Mouse (Mus musculus) limb, embryonic 12.5 days (tissue): ENCODE data around the gene Tes3-ps. TPM values are rescaled to one million over a fixed set of nuclear protein-coding genes. Genes with fewer than 3 reads are reported as not detected.
A peak's percentile ranks its signal among the peaks of the same experiment; 100 is the strongest.

Experiments used
- ATAC-seq: fragments of 200-750 bp; cut with Nextera tagmentation; 2 replicates; pipeline ENCODE4 v1.8.0; 2017; ENCODE audit warnings: low read depth, moderate TSS enrichment; ENCODE audit not compliant: insufficient number of reproducible peaks, insufficient read depth, low FRiP score, low TSS enrichment
- H3K27ac ChIP-seq: fragments of 300-500 bp; sonication (generic); 2 replicates; pipeline ENCODE4 v1.5.1; 2016; ENCODE audit warnings: mild to moderate bottlenecking, moderate library complexity
- H3K27me3 ChIP-seq: fragments of 300-500 bp; sonication (generic); 2 replicates; pipeline ENCODE4 v1.6.1; 2016; ENCODE audit warnings: mild to moderate bottlenecking, moderate library complexity
- H3K36me3 ChIP-seq: fragments of 300-500 bp; sonication (generic); 2 replicates; pipeline ENCODE4 v1.6.1; 2016; ENCODE audit warnings: mild to moderate bottlenecking, moderate library complexity
- H3K4me1 ChIP-seq: fragments of 300-500 bp; sonication (generic); replicated peaks from 2 replicates; pipeline ENCODE4 v1.6.1; 2016
- H3K4me2 ChIP-seq: fragments of 300-500 bp; sonication (generic); 2 replicates; pipeline ENCODE4 v1.6.1; 2016; ENCODE audit warnings: mild to moderate bottlenecking, moderate library complexity
- H3K4me3 ChIP-seq: fragments of 300-500 bp; sonication (generic); replicated peaks from 2 replicates; pipeline ENCODE4 v1.5.1; 2016; ENCODE audit warnings: mild to moderate bottlenecking
- H3K9ac ChIP-seq: fragments of 300-500 bp; sonication (generic); replicated peaks from 2 replicates; pipeline ENCODE4 v1.6.1; 2016; ENCODE audit warnings: mild to moderate bottlenecking, moderate library complexity
- H3K9me3 ChIP-seq: fragments of 300-500 bp; sonication (generic); 2 replicates; pipeline ENCODE4 v1.6.1; 2016; ENCODE audit warnings: mild to moderate bottlenecking, moderate library complexity
- WGBS: fragments of 180-500 bp; shearing (Covaris S2); methylation state at CpG from one replicate; pipeline ENCODE4 v1.1.7; 2016; 5-methylcytosine and 5-hydroxymethylcytosine counted together
- polyA plus RNA-seq: library from polyadenylated mRNA; unstranded; fragments of >200 nt; fragmentation: Nextera tagmentation; extraction: Ambion mirVana; gene quantifications from 2 replicates; pipeline ENCODE4 v1.2.1, GENCODE M21; 2016

Gene Tes3-ps
- polyA plus RNA-seq, 1 experiment from 2014 or later: 1.6 TPM

DNA sequence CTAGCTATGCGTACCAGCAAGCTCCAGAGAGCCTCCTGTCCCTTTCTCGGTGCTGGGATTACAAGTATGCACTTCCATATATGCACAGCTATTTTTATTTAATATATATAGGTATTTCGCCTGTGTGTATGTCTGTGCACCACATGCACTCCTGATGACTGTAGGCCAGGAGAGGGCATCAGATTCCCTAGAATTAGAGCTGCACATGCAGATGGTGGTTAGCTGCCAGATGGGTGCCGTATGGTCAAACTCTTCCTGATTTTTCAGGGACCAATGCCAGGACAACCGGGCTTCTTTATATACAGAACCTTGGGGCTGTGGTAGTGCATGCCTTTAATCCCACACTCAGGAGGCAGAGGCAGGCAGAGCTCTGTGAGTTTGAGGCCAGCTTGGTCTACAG is 24.1 kb upstream of the Tes3-ps start:
- H3K4me1 ChIP-seq: peaks cover 24% of the 10 kb centered on the region
- no peaks in the 10 kb centered on the region for H3K9me3 ChIP-seq
- H3K27ac ChIP-seq: no peak overlapping the region
- no peak overlapping the region for H3K9ac ChIP-seq
- peaks cover 15% of the 10 kb centered on the region for H3K36me3 ChIP-seq
- H3K27me3 ChIP-seq: no peaks in the 10 kb centered on the region
- no peak for ATAC-seq
- no peak overlapping the region for H3K4me3 ChIP-seq
- no peak overlapping the region for H3K4me2 ChIP-seq
- 90% methylated on average over 5 of the region's 5 CpGs for WGBS

DNA sequence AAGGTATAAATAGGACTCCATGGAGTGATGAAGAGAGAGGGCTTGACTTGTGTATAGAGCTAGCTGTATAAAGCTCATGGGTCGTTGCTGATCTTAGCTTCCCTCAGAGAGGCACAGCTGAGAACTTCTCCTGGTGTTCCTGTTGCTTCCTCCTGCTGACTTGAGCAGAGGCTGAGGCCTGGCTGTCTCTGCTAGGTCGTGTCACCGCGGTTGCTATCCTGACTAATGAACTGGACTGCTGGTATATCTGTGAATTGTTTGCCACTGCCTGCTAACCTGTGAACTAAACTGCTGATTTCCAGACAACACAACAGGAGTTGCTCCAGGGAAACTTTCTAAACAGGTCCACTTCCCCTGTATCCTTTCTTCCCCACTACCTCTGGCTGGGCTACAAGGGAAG is 22.8 kb upstream of the Tes3-ps start:
- no peak for ATAC-seq
- Histone ChIP-seq H3K27ac (no peak overlapping the region), H3K4me3 (no peak overlapping the region), H3K9ac (no peak overlapping the region), H3K4me2 (no peak overlapping the region), H3K4me1 (peaks cover 24% of the 10 kb centered on the region), H3K36me3 (peaks cover 2% of the 10 kb centered on the region), H3K9me3 (no peaks in the 10 kb centered on the region), H3K27me3 (no peaks in the 10 kb centered on the region)
- WGBS: 89% methylated on average over 4 of the region's 4 CpGs

DNA sequence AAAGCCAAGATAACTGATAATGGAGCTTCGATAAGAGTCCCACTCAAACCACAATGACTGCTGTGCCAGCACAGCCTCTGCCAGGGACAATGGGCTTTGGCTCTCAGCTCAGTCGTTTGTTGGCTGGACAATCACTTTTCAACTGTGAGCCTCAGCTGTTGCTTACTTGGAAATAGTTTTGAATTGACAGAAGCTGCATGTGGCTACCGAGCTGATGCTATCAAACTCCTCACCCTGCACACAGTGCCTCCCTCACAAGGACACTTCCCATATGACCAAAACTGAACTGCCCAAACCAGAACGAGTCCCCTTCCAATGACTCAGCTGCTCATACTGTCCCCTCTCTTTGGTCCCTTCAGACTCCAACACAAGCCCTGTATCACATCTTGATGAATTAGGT is 22.3 kb upstream of the Tes3-ps start:
- Histone ChIP-seq H3K9me3 (no peaks in the 10 kb centered on the region), H3K27me3 (no peaks in the 10 kb centered on the region), H3K4me2 (no peak overlapping the region), H3K36me3 (no peaks in the 10 kb centered on the region), H3K9ac (no peak overlapping the region), H3K4me3 (no peak overlapping the region), H3K27ac (no peak overlapping the region), H3K4me1 (peaks cover 22% of the 10 kb centered on the region)
- ATAC-seq: no peak
- 85% methylated on average over 4 of the region's 4 CpGs for WGBS

DNA sequence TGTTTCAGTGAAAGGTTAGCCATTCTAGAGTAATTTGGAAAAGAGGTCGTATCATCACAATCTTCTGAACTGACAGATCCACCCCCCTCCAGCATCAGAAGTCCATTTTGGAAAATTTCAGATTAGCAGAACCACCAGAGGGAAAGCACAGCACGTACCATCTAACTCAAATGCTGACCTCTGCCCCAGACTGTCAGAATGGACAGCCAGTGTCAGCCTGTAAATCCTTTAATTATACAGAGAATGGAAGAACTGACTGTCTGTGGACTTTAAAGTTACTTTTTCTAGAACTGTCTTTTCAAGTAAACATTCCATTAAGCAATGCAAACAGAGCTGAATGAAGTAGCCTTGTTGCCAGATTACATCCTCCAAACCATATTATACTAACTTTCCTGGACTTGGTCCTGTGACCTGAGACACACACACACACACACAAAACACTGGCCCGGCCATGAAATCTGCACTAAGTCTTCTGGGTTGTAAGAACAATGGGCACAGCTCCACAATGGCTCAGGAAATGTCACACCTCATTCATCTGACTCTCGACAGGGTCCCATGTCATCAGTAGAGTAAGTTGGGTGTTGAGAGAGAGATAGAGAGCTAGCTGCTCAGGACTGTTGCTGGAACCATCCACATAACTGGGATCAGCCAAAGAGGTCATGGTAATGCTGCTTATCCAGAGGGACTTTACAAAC is 21.0 kb upstream of the Tes3-ps start:
- ATAC-seq: no peak
- no peak overlapping the region for H3K27ac ChIP-seq
- no peaks in the 10 kb centered on the region for H3K9me3 ChIP-seq
- WGBS: 82% methylated on average over 4 of the region's 4 CpGs
- H3K4me1 ChIP-seq: peaks cover 9% of the 10 kb centered on the region
- no peak overlapping the region for H3K4me2 ChIP-seq
- H3K4me3 ChIP-seq: no peak overlapping the region
- no peak overlapping the region for H3K9ac ChIP-seq
- no peaks in the 10 kb centered on the region for H3K27me3 ChIP-seq
- H3K36me3 ChIP-seq: no peaks in the 10 kb centered on the region

DNA sequence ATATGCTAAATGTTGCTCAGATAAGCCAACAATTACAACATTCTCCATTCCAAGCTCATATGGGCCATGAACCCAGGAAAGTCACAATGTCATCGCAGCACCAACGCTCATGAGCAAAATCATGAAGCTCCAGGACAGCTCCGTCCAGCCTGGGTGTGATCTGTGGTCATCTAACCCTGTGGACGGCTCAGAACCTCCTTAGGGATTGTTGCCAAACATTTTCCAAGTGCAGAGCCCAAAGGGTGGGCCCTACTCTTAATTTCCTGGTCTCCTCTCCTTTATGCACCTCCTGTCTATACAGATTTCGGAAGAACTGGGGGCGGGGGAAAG is 20.5 kb upstream of the Tes3-ps start:
- no peaks in the 10 kb centered on the region for H3K9me3 ChIP-seq
- H3K4me1 ChIP-seq: peaks cover 4% of the 10 kb centered on the region
- no peak overlapping the region for H3K4me2 ChIP-seq
- 90% methylated on average over 6 of the region's 6 CpGs for WGBS
- no peak overlapping the region for H3K9ac ChIP-seq
- no peak overlapping the region for H3K27ac ChIP-seq
- H3K4me3 ChIP-seq: no peak overlapping the region
- ATAC-seq: no peak
- no peaks in the 10 kb centered on the region for H3K36me3 ChIP-seq
- H3K27me3 ChIP-seq: no peaks in the 10 kb centered on the region

DNA sequence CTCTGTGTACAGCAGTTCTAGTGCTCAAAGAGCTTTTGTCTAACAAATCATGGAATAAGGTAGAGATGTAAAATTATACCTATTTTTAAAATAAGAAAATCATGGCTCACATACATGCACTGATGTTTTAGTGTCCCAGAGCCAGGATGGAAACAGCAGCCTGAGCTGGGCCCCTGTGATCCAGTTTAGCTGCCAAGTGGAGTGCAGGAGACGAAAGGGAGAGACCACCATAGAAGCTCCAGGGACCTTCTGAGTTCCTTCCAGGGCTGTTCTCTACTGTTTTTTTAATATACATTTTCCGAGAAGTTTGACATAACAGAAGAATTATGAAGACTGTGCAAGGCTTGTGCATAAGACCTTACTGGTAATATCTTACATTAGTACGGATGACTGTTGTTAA is 15.2 kb upstream of the Tes3-ps start:
- H3K36me3 ChIP-seq: no peaks in the 10 kb centered on the region
- no peak for ATAC-seq
- WGBS: 76% methylated on average over 3 of the region's 3 CpGs
- no peaks in the 10 kb centered on the region for H3K9me3 ChIP-seq
- no peaks in the 10 kb centered on the region for H3K27me3 ChIP-seq
- H3K27ac ChIP-seq: peak overlapping the region; percentile 64; the same call in 1 of the 2 replicates
- H3K4me1 ChIP-seq: peaks cover 12% of the 10 kb centered on the region
- H3K4me3 ChIP-seq: no peak overlapping the region
- H3K4me2 ChIP-seq: no peak overlapping the region
- H3K9ac ChIP-seq: no peak overlapping the region

DNA sequence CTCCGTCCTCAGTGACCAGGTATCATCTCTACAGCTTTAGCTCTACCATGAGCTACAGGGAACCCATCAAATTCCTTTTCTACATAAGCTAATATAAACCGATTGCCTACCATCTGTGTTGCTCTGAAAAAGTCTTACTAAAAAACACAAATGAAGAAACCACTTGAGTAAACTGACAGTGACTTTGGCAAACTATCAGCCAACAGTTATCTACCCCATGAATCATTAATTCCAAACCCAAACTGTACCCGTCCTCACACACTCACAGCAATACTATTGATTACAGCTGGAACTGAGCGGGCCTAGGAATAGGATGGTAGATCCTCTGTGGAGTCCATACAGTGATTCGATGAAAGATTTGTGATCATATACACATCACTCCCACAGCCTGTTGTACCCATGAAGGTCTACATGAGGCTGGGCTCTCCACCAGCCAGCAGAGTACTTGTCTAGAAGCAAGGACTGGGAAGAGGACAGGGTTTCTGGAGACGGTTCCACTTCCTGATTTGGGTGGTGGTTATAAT is 14.2 kb upstream of the Tes3-ps start:
- Histone ChIP-seq H3K36me3 (no peaks in the 10 kb centered on the region), H3K27me3 (no peaks in the 10 kb centered on the region), H3K27ac (peak overlapping the region; percentile 56; the same call in 1 of the 2 replicates), H3K9ac (no peak overlapping the region), H3K4me3 (no peak overlapping the region), H3K4me1 (peaks cover 12% of the 10 kb centered on the region), H3K4me2 (no peak overlapping the region), H3K9me3 (no peaks in the 10 kb centered on the region)
- 89% methylated on average over 6 of the region's 6 CpGs for WGBS
- ATAC-seq: no peak

DNA sequence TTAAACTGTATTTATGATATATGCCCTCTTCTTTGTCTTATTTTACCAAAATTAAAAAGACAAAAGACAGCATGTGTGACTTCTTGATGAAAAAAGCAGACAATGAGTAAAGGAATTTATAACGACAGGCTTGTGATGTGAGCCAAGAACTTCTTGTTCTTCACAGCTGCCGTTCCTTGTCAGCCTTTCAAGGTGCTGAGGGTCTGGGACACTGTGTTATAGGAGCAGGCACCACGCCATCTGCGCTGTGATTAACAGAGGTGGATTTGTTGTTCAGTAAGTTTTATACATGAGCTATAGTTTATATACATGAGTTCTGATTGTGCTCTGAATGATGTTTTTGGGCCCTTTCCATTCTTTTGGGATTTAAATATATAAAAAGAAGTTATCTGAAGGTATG is 13.7 kb upstream of the Tes3-ps start:
- Histone ChIP-seq H3K36me3 (no peaks in the 10 kb centered on the region), H3K4me3 (no peak overlapping the region), H3K9ac (no peak overlapping the region), H3K4me1 (peaks cover 12% of the 10 kb centered on the region), H3K27ac (no peak overlapping the region), H3K9me3 (no peaks in the 10 kb centered on the region), H3K4me2 (no peak overlapping the region), H3K27me3 (no peaks in the 10 kb centered on the region)
- 71% methylated on average over 4 of the region's 4 CpGs for WGBS
- no peak for ATAC-seq

DNA sequence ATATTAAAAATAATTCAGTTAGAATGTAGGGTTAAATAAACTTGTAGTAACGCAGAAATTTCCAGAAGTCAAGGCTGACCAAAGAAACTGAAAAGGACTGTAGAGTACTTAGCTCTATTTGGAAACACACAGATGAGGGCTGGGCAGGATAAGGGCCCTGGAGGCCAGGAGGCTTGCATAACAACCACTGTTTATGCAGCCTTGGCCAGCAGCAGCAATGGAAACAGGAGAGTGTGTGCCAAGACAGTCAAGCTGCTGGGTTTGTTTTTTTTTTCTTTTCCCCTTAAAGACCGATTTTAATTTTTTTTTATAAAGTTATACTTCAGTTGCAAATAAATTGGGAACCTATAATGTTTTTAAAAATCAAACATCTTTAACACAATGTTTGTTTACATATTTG is 13.1 kb upstream of the Tes3-ps start:
- no peak for ATAC-seq

DNA sequence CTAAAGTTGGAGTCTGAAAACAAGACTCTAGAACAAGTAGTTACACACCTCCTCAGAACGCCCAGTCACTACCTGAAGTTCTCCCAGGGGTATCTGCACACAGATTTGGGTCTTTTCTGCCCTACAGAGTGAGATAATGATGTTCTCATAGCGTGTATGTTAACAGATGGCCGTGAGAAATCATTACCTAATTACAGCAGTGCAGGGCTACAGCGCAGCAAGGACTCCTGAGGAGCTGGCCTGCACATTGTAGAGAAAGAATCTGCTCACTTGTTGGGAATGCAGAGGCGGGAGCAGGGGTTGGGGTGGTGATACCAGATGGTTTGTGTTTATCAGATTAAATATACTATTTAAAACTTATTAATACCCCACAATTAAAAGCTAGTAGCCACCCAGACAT is 12.6 kb upstream of the Tes3-ps start:
- Histone ChIP-seq H3K4me3 (no peak overlapping the region), H3K36me3 (no peaks in the 10 kb centered on the region), H3K4me2 (no peak overlapping the region), H3K9me3 (no peaks in the 10 kb centered on the region), H3K9ac (no peak overlapping the region), H3K27me3 (no peaks in the 10 kb centered on the region), H3K4me1 (peaks cover 18% of the 10 kb centered on the region), H3K27ac (peak overlapping the region; percentile 84)
- WGBS: 51% methylated on average over 5 of the region's 5 CpGs
- peak; percentile 56; the same call in 1 of the 2 replicates for ATAC-seq

More for the DNA sequence above, 13.1 kb upstream of the Tes3-ps start:
- no peak overlapping the region for H3K4me2 ChIP-seq
- H3K36me3 ChIP-seq: no peaks in the 10 kb centered on the region
- no peaks in the 10 kb centered on the region for H3K27me3 ChIP-seq
- no peak overlapping the region for H3K9ac ChIP-seq
- H3K9me3 ChIP-seq: no peaks in the 10 kb centered on the region
- WGBS: 81% methylated on average over 2 of the region's 2 CpGs
- no peak overlapping the region for H3K4me3 ChIP-seq
- H3K27ac ChIP-seq: no peak overlapping the region
- peaks cover 13% of the 10 kb centered on the region for H3K4me1 ChIP-seq

DNA sequence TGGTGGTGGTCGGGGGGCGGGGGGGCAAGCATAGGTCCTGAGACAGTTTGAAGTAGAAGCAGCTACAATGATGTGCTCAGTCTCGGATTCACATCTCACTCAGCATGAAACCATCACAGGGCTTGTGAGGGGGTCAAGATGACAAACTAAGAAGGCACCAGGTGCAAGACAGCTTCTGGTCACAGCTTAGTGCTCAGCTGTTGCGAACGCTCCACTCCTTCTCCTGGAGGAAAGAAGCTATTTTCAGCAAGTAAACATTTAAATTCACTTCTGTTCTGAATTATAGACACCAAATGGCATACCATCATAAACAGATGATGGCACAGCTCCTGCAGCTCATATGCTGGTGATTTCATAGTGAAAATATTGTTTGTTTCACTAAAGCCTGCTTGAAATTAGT is 7.7 kb upstream of the Tes3-ps start:
- Histone ChIP-seq H3K4me1 (peaks cover 14% of the 10 kb centered on the region), H3K36me3 (no peaks in the 10 kb centered on the region), H3K4me2 (no peak overlapping the region), H3K9ac (no peak overlapping the region), H3K27me3 (no peaks in the 10 kb centered on the region), H3K27ac (0 out of 2 replicates have a peak overlapping the region, but pooled peaks have one; percentile 50), H3K4me3 (no peak overlapping the region), H3K9me3 (no peaks in the 10 kb centered on the region)
- no peak for ATAC-seq
- 69% methylated on average over 5 of the region's 5 CpGs for WGBS

DNA sequence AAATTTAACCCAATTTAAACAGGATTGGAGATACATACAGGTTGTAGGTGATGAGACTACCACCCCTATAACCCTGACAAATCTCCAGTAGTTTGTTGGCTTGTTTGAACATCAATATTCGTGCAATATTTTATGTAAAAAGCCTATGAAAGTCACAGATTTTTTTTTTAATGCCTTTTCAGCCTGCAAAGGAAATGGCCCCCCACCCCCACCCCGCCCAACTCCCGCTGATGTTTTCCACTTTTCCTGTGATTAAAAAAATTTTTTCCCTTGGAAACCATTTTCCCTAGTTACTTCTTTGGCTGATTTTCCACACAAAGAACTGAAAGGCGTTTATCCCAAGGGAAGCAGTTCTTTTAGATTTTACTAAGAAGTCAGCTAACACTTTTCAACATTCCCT is 11.4 kb downstream of the Tes3-ps start, which contains the start of gene Ecm2:
TSS of gene Ecm2 (plus strand) at position 301 of the 400 bp plus-strand sequence.
- Histone ChIP-seq H3K9me3 (no peaks in the 10 kb centered on the region), H3K4me3 (no peak within 1 kb of the TSS), H3K27me3 (no peaks in the 10 kb centered on the region), H3K9ac (no peak within 1 kb of the TSS), H3K4me2 (peak within 1 kb of the TSS; percentile 13; the same call in 1 of the 2 replicates), H3K4me1 (peaks cover 7% of the 10 kb centered on the region), H3K27ac (0 out of 2 replicates have a peak within 1 kb of the TSS, but pooled peaks have one; percentile 19), H3K36me3 (no peaks in the 10 kb centered on the region)
- no peak for ATAC-seq
- WGBS: 67% methylated on average over 4 of the region's 4 CpGs
